Mouse (Mus musculus) retina, postnatal 1 day (tissue): ENCODE data around the gene Mpo.

Experiments
- DNase-seq: peaks from one replicate; pipeline ENCODE4 v3.0.0-alpha.2; 2012

Mpo gene

GRCm38 (mm10) chr11:87793460-87793859, at the start of gene Mpo:
Gene Mpo (plus strand): TSS chr11:87793581.
- no peak for DNase-seq

- DNase-seq: no peak
Measured at GRCm38 (mm10) chr11:87743691-87744090, 49.7 kb upstream of the Mpo start.

GRCm38 (mm10) chr11:87744964-87745363, 48.4 kb upstream of the Mpo start:
- no peak for DNase-seq

- DNase-seq: no peak
Measured at GRCm38 (mm10) chr11:87745632-87746555, 47.5 kb upstream of the Mpo start.

GRCm38 (mm10) chr11:87747312-87747711, 46.1 kb upstream of the Mpo start:
- DNase-seq: no peak

GRCm38 (mm10) chr11:87747716-87748115, 45.7 kb upstream of the Mpo start:
- no peak for DNase-seq

- DNase-seq: no peak
Measured at GRCm38 (mm10) chr11:87748132-87749119, 45.0 kb upstream of the Mpo start.

- DNase-seq: no peak
Measured at GRCm38 (mm10) chr11:87749192-87750042, 44.0 kb upstream of the Mpo start.

- no peak for DNase-seq
Measured at GRCm38 (mm10) chr11:87750043-87750421, 43.3 kb upstream of the Mpo start.

- no peak for DNase-seq
Measured at GRCm38 (mm10) chr11:87750521-87750920, 42.9 kb upstream of the Mpo start.

GRCm38 (mm10) chr11:87751031-87751430, 42.4 kb upstream of the Mpo start:
- DNase-seq: no peak

- no peak for DNase-seq
Measured at GRCm38 (mm10) chr11:87751491-87751966, 41.9 kb upstream of the Mpo start.

- no peak for DNase-seq
Measured at GRCm38 (mm10) chr11:87752307-87752706, 41.1 kb upstream of the Mpo start.

- DNase-seq: no peak
Measured at GRCm38 (mm10) chr11:87753255-87753654, 40.1 kb upstream of the Mpo start.

GRCm38 (mm10) chr11:87753891-87754501, 39.4 kb upstream of the Mpo start:
- no peak for DNase-seq

- DNase-seq: no peak
Measured at GRCm38 (mm10) chr11:87754603-87755002, 38.8 kb upstream of the Mpo start.

- DNase-seq: no peak
Measured at GRCm38 (mm10) chr11:87755360-87756017, 37.9 kb upstream of the Mpo start.

- no peak for DNase-seq
Measured at GRCm38 (mm10) chr11:87756251-87756820, 37.0 kb upstream of the Mpo start.

GRCm38 (mm10) chr11:87757001-87757954, 36.1 kb upstream of the Mpo start:
- DNase-seq: no peak
